Mouse (Mus musculus): ENCODE results near the gene Cttnbp2nl. TPM values are rescaled to one million over a fixed set of nuclear protein-coding genes. Genes with fewer than 3 reads are reported as not detected.

The Cttnbp2nl gene
- total RNA-seq, 2 experiments from 2014 or later, result 16.2 to 26.0 TPM

DNA sequence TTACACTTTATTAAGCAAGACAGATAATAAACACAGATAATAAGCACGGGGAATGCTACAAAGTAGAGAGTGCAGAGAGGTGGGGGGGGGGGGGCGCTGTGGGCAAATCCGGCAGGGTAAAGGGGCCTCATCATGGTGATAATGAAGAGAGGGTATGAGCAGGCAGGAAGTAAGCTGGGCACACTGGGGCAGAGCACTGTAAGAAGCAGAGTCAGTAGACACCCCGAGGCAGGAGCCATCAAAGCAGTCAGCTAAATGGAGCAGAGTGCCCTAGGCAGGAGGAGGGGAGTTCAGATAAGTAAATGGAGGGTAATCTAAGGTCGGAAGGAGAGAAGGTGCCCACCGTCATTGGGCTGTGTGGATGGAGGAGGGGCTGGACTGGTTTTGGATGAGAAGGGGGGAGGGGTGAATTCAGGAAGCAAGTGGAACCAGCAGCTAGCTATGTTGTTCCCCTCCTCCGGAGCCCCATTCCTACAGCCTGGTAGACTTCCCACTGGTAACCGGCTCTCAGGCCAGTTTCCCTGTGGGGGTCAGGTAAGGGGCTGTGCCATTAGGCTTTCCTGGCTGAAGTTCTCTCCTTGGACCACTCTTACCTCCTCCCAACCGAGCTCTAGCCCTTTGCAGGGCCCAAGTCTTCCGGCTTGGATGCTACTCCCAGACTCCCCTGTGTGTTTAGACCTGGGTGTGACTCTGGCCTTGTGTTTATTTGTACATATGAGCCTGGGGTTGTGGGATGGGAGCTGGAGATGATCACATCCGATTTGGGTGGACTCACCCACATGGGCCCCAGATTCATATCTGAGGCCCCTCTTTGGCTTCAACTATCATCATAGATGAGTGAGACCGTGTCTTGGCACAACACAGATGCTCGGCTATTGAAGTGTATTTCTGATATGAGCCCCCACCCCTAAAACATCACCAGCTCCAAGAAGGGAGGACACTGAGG is 89.3 kb downstream of the Cttnbp2nl start:
- DNase-seq, result no peak

DNA sequence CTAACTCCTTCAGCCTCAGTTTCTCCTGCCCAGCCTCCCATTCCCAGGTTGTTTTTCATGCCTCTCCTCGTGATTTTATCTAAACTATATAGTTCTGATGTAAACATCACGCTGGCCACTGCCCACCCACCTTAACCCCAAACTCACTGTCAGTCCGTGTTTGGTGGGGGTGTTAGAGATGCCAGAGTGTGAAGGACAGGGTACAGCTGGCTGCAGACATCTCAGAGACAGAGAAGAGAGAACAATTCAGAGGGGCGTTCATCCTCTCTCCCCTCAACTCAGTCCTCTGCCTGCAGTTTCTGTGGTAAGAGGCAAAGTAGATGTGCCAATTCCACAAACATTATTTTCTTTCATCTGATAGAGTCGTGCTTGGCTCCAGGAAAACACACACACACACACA is 90.1 kb downstream of the Cttnbp2nl start:
- DNase-seq, result no peak

DNA sequence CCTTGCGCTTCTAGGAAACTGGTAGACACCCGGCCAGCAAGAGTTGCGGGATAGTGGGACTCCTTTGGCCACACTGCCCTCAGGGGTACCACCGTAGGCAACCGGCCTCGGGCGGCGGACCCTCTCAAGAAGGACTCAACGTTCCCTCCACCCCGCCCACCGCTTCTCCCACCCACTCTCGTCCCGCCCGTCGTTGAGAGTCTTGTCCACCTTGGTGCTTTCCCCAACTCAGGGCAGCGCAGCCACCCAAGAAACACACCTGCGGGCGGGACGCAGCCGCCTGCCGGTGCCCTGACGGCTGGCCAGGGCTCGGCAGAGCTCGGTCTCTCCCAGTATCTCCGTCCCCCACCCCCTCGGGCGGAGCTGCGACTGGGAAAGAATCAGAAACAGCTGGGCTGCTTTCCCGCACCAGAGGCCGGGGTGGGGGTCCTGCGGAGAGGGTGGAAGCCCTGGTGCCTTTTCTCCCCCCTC is 90.8 kb downstream of the Cttnbp2nl start:
- DNase-seq, result peak in 1 of 2 experiments; percentile 31

DNA sequence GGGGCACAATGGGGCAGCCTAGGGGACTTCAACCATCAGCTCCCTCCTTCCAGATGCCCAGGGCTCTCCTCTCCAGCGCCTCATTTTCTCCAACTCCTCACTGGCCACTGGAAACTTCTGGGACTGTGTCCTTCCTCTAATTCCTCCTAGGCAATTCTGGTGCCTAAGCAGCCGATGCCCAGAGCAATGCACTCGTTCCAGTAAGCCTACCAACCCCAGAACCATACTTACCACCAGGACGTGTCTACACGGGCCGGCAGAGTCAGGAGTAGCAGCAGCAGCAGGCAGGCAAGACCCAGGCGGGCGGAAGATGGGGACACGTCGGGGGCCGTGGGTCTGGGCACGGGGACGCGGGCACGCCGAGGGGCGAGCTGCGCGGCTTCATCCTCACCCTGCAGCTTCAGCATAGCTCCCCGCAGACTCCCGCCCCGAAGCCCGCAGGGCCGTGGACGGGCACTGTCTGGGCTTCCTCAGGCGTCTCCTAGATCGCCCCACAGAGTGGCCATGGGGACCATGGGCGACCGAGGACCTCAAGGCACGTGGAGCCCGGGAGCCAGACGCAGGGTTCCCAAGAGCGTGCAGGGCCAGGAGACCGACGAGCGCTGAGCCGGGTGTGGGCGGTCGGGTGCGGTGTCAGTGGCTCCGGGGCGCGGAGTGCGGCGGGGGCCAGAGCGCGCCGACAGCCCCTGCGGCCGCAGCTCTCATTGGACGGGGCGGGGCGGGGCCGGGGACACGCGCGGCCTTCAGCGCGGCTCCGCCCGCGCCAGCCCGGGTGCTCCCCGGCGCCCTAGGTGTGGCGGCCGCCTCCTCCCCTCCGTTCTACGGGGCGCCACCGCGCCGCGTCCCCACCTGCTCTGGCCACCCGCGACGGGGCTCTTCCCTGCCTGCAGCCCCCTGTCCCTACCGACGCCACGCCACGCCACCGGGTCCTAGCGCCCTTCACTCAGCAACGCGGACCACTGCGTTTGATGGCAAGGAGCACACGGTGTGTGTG is 91.6 kb downstream of the Cttnbp2nl start, which contains the start of gene Wnt2b:
Gene Wnt2b, minus strand, starts transcription at position 856 of the 994 bp plus-strand sequence.
- DNase-seq, result peak; percentile 45 to 55

DNA sequence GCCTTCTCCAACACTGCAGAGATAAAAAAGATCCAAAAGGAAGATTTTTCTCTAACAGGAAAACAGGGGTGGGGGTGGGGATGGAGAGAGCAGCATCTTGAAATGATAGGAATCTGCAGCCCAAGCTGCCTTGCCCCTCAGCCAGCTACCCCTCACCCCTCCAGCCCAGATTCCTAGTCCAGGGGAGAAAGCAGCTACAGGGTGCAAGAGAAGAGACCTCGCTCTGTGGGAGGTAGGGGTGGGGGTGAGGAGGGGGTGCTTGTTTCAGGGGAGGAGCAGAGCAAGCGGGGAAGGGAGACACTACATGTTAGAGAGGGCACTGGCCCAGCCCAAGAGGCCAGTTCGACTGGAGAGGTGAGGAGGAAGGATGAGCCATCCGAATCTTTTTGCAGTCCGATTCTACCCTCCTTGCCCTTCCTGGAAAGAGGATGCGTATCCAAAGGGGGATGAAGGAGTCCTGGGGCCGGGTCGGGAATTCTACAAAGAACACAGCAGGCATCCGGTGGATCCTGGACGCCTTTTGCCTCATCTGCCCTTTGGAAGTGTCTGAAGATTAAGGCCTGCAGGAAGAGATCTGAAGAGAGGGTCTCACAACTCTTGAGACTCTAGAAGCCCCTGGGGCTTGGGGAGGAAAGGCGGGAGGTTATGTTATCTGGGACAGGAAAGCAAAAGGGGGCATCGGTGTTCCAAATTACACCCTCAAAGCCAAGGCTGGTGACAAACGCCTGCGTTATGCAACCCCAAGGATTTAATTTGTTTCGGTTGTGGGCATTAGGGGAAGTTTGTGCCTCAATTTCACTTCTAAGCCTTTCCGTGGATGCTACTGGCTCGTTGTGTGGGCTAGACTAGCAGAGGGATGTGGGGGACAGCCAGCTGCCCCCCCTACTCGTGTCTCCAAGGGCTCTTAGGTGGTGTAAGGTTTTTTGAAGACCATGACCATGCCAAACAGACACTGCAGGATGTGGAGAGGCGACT is 92.6 kb downstream of the Cttnbp2nl start:
- no peak for DNase-seq

DNA sequence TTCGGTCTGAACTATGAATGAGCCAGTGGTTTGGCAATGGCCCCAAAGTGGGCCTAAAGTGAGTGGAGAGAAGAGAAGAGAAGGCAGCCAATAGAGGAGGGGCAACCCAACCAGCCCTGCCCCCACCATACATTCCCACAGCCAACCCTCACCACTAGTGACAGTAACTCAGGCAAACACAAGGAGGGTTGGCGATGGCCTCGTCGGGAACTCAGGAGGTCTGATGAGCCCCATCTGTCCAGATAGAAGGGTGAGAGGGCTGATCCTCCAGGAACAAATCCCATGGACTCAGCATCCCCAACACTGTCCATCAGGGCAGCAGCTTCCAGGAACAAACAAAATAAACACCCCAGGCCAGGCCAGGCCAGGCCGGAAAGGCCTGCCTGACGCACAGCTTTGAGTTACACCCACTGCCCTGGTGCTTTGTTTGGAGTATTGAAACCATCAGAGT is 96.8 kb downstream of the Cttnbp2nl start:
- DNase-seq, result no peak

DNA sequence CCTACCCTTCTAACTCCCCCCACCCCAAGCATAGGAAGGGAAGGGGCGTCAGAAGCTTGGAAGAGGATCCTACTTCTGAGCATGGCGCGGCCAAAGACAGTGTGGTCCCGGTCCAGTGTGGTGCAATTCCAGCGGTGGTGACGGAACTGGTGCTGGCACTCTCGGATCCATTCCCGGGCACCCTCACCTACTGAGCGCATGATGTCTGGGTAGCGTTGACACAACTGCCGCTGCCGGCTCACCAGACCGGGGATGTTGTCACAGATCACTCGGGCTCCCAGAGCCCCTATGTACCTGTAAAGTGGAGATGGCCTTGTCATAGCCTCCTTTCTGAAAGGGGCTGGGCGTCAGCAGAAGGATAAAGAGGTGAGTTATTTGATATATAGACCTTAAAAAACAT is 98.4 kb downstream of the Cttnbp2nl start:
- DNase-seq, result no peak

DNA sequence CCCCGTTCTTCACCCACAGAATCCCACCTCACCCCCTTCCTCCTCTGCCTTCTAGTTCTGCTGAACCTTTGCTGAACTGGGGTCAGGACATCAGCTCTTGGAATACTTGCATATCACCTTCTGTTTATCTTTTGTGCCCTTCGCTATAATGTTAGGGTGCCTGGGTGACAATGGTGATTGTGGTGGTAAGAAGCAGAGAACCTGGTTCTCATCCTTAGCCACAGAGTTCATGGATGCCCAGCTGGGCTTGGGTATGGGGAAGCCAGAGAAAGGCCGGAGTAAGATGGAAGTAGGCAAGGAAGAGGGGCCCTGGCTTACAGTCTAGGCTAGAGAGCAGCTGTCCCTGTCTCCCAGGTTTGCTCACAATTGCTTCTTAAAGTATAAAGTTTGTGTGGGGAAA is 98.8 kb downstream of the Cttnbp2nl start:
- no peak for DNase-seq

DNA sequence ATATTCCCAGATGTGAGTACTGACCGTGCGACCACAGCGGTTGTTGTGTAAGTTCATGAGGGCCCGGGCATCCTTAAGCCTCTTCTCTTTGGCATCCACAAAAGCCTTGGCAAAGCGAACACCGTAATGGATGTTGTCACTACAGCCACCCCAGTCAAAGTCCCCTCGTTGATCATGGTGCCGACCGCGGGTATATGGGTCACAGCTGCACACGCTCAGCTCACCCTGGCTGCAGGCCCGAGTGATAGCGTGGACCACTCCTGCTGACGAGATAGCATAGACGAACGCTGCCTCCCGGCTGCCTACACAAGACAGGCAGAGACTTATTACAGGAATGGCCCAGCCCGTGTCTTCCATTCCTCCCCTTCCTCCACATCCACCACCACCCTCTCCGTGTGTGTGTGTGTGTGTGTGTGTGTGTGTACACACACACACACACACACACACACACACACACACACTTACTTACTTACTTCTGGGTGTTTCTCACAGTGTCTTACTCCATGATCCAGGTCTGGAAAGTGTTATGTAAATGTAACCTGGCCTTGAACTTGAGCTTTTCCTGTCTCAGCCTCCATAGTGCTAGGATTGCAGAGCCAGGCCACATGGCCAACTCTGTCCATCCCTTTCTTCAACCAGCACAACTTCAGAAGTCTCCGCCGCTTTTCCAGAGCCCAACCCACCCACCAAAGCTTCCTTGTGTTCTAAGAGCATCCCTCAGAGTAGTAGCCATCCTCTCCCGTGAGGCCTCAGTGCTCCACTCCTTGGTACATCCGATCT is 99.9 kb downstream of the Cttnbp2nl start:
- no peak for DNase-seq

Other genes starting within 250 kb of the Cttnbp2nl start
- gene Mov10, start 234.6 kb downstream of the Cttnbp2nl start, total RNA-seq (2021), result 10 to 100 TPM; 12.3 to 22.3 TPM
- 10 to 100 TPM; 50.4 to 58.7 TPM for gene St7l, start 189.1 kb downstream of the Cttnbp2nl start, total RNA-seq (2021)
- 10 to 100 TPM; 89.3 to 98.6 TPM for gene Capza1, start 188.6 kb downstream of the Cttnbp2nl start, total RNA-seq (2021)
- gene Wnt2b, start 91.2 kb downstream of the Cttnbp2nl start, total RNA-seq (2021), result 10 to 100 TPM; 16.0 to 16.5 TPM
- not detected for gene 4930564D02Rik, start 13.7 kb upstream of the Cttnbp2nl start, total RNA-seq (2021)